Mouse (Mus musculus): ENCODE results near the gene Nfs1.
"Not testable (repeated sequence)": the region's sequence is repeated elsewhere in the genome, so short reads cannot be mapped to it uniquely, and the experiment has no call there.

Nfs1 gene

GRCm38 (mm10) chr2:156145486-156146130 is 1.6 kb upstream of the Nfs1 start:
- peak; percentile 52 for DNase-seq (ENCODE audit: low read depth, low spot score)

- no peak for DNase-seq (ENCODE audit: low read depth, low spot score)
Measured at GRCm38 (mm10) chr2:156143367-156143766, 619 bp downstream of the Nfs1 start.

- peak; percentile 50 for DNase-seq (ENCODE audit: low read depth, low spot score)
Measured at GRCm38 (mm10) chr2:156142820-156143219, 1.2 kb downstream of the Nfs1 start.

- peak; percentile 43 for DNase-seq (ENCODE audit: low read depth, low spot score)
Measured at GRCm38 (mm10) chr2:156135695-156136094, 8.3 kb downstream of the Nfs1 start.

- no peak for DNase-seq (ENCODE audit: low read depth, low spot score)
Measured at GRCm38 (mm10) chr2:156134161-156134560, 9.8 kb downstream of the Nfs1 start.

GRCm38 (mm10) chr2:156126992-156127391 is 17.0 kb downstream of the Nfs1 start, which contains the start of gene Gm28036:
Gene Gm28036 (minus strand): TSS chr2:156127092.
- no peak for DNase-seq (ENCODE audit: low read depth, low spot score)

GRCm38 (mm10) chr2:156123731-156124130 is 20.3 kb downstream of the Nfs1 start:
- no peak for DNase-seq (ENCODE audit: low read depth, low spot score)

- DNase-seq (ENCODE audit: low read depth, low spot score) = no peak
Measured at GRCm38 (mm10) chr2:156119566-156119965, 24.4 kb downstream of the Nfs1 start.

GRCm38 (mm10) chr2:156112080-156112423 is 31.9 kb downstream of the Nfs1 start:
- not testable (repeated sequence) for DNase-seq (ENCODE audit: low read depth, low spot score)

- DNase-seq (ENCODE audit: low read depth, low spot score) = peak; percentile 95
Measured at GRCm38 (mm10) chr2:156111358-156112079, 32.5 kb downstream of the Nfs1 start, which contains the start of the genes Cpne1 and Rbm12. Gene Cpne1 (minus strand): TSS chr2:156111965. Gene Rbm12 (minus strand): TSS chr2:156111978.

GRCm38 (mm10) chr2:156110627-156111357 is 33.2 kb downstream of the Nfs1 start:
- peak; percentile 65 for DNase-seq (ENCODE audit: low read depth, low spot score)

GRCm38 (mm10) chr2:156091926-156092325 is 52.1 kb downstream of the Nfs1 start:
- no peak for DNase-seq (ENCODE audit: low read depth, low spot score)

GRCm38 (mm10) chr2:156089799-156090198 is 54.2 kb downstream of the Nfs1 start:
- DNase-seq (ENCODE audit: low read depth, low spot score) = no peak

- no peak for DNase-seq (ENCODE audit: low read depth, low spot score)
Measured at GRCm38 (mm10) chr2:156087391-156088110, 56.4 kb downstream of the Nfs1 start.

- DNase-seq (ENCODE audit: low read depth, low spot score) = no peak
Measured at GRCm38 (mm10) chr2:156084541-156084940, 59.4 kb downstream of the Nfs1 start.

GRCm38 (mm10) chr2:156080391-156080790 is 63.6 kb downstream of the Nfs1 start:
- no peak for DNase-seq (ENCODE audit: low read depth, low spot score)

- no peak for DNase-seq (ENCODE audit: low read depth, low spot score)
Measured at GRCm38 (mm10) chr2:156079674-156080073, 64.3 kb downstream of the Nfs1 start.

- DNase-seq (ENCODE audit: low read depth, low spot score) = no peak
Measured at GRCm38 (mm10) chr2:156079183-156079560, 64.8 kb downstream of the Nfs1 start.

- DNase-seq (ENCODE audit: low read depth, low spot score) = no peak
Measured at GRCm38 (mm10) chr2:156078421-156079182, 65.4 kb downstream of the Nfs1 start.

GRCm38 (mm10) chr2:156077461-156077860 is 66.5 kb downstream of the Nfs1 start:
- no peak for DNase-seq (ENCODE audit: low read depth, low spot score)

- DNase-seq (ENCODE audit: low read depth, low spot score) = no peak
Measured at GRCm38 (mm10) chr2:156073725-156074124, 70.3 kb downstream of the Nfs1 start.

Measured in A20 (cell line).